Mouse (Mus musculus): ENCODE measurements around the gene Pdzrn3. TPM values are rescaled to one million over a fixed set of nuclear protein-coding genes. Genes with fewer than 3 reads are reported as not detected.
A peak's percentile ranks its signal among the peaks of the same experiment; 100 is the strongest.

Gene Pdzrn3
- polyA plus RNA-seq, 1 experiment from 2014 or later: 18.9 TPM

GRCm38 (mm10) chr6:101251160-101251559 lies 126.5 kb downstream of the Pdzrn3 start:
- Histone ChIP-seq H3K4me1 (ENCODE audit: control insufficient read depth, insufficient read depth, low read depth, low read length) (peaks cover 16% of the 10 kb centered on the region), H3K4me3 (ENCODE audit: low read length) (no peak overlapping the region), H3K4me2 (ENCODE audit: low read length) (no peak overlapping the region), H3K27me3 (replicated peaks; ENCODE audit: control insufficient read depth, insufficient read depth, low read length) (0 out of 2 replicates have a peak, but pooled peaks cover 2% of the 10 kb centered on the region), H3K27ac (ENCODE audit: low read depth, low read length) (no peak overlapping the region), H3K9ac (ENCODE audit: low read depth, low read length) (no peak overlapping the region), H3K9me3 (ENCODE audit: control insufficient read depth, low read length) (no peaks in the 10 kb centered on the region), H3K36me3 (ENCODE audit: control insufficient read depth, insufficient read depth, low read length) (no peaks in the 10 kb centered on the region)
- WGBS: 42% methylated on average over 5 of the region's 5 CpGs
- no peak; the same call in 1 of the 2 replicates for ATAC-seq

- Histone ChIP-seq H3K36me3 (ENCODE audit: control insufficient read depth, insufficient read depth, low read length) (no peaks in the 10 kb centered on the region), H3K4me3 (ENCODE audit: low read length) (no peak overlapping the region), H3K9ac (ENCODE audit: low read depth, low read length) (no peak overlapping the region), H3K4me2 (ENCODE audit: low read length) (no peak overlapping the region), H3K27ac (ENCODE audit: low read depth, low read length) (no peak overlapping the region), H3K4me1 (ENCODE audit: control insufficient read depth, insufficient read depth, low read depth, low read length) (no peaks in the 10 kb centered on the region), H3K27me3 (replicated peaks; ENCODE audit: control insufficient read depth, insufficient read depth, low read length) (no peaks in the 10 kb centered on the region), H3K9me3 (ENCODE audit: control insufficient read depth, low read length) (no peaks in the 10 kb centered on the region)
- no peak for ATAC-seq
- WGBS: 68% methylated on average over 4 of the region's 4 CpGs
Measured at GRCm38 (mm10) chr6:101246137-101246536, 131.6 kb downstream of the Pdzrn3 start.

- H3K4me2 ChIP-seq (ENCODE audit: low read length): no peak overlapping the region
- no peaks in the 10 kb centered on the region for H3K36me3 ChIP-seq (ENCODE audit: control insufficient read depth, insufficient read depth, low read length)
Measured at GRCm38 (mm10) chr6:101244355-101244754, 133.3 kb downstream of the Pdzrn3 start.

GRCm38 (mm10) chr6:101243189-101243815 lies 134.4 kb downstream of the Pdzrn3 start:
- Histone ChIP-seq H3K27me3 (replicated peaks; ENCODE audit: control insufficient read depth, insufficient read depth, low read length) (no peaks in the 10 kb centered on the region), H3K4me2 (ENCODE audit: low read length) (no peak overlapping the region), H3K36me3 (ENCODE audit: control insufficient read depth, insufficient read depth, low read length) (no peaks in the 10 kb centered on the region), H3K4me3 (ENCODE audit: low read length) (no peak overlapping the region), H3K27ac (ENCODE audit: low read depth, low read length) (no peak overlapping the region), H3K9me3 (ENCODE audit: control insufficient read depth, low read length) (no peaks in the 10 kb centered on the region), H3K9ac (ENCODE audit: low read depth, low read length) (no peak overlapping the region), H3K4me1 (ENCODE audit: control insufficient read depth, insufficient read depth, low read depth, low read length) (no peaks in the 10 kb centered on the region)
- 82% methylated on average over 7 of the region's 7 CpGs for WGBS
- no peak for ATAC-seq

More at GRCm38 (mm10) chr6:101244355-101244754, 133.3 kb downstream of the Pdzrn3 start:
- H3K27ac ChIP-seq (ENCODE audit: low read depth, low read length): no peak overlapping the region
- H3K9me3 ChIP-seq (ENCODE audit: control insufficient read depth, low read length): no peaks in the 10 kb centered on the region
- no peak overlapping the region for H3K9ac ChIP-seq (ENCODE audit: low read depth, low read length)
- ATAC-seq: no peak
- no peak overlapping the region for H3K4me3 ChIP-seq (ENCODE audit: low read length)
- no peaks in the 10 kb centered on the region for H3K4me1 ChIP-seq (ENCODE audit: control insufficient read depth, insufficient read depth, low read depth, low read length)
- no peaks in the 10 kb centered on the region for H3K27me3 ChIP-seq (replicated peaks; ENCODE audit: control insufficient read depth, insufficient read depth, low read length)
- 84% methylated on average over 3 of the region's 3 CpGs for WGBS

GRCm38 (mm10) chr6:101236641-101237246 lies 141.0 kb downstream of the Pdzrn3 start:
- no peak overlapping the region for H3K27ac ChIP-seq (ENCODE audit: low read depth, low read length)
- H3K27me3 ChIP-seq (replicated peaks; ENCODE audit: control insufficient read depth, insufficient read depth, low read length): no peaks in the 10 kb centered on the region
- no peak overlapping the region for H3K9ac ChIP-seq (ENCODE audit: low read depth, low read length)
- no peaks in the 10 kb centered on the region for H3K9me3 ChIP-seq (ENCODE audit: control insufficient read depth, low read length)
- ATAC-seq: no peak
- H3K4me2 ChIP-seq (ENCODE audit: low read length): no peak overlapping the region
- H3K4me3 ChIP-seq (ENCODE audit: low read length): no peak overlapping the region
- peaks cover 15% of the 10 kb centered on the region for H3K4me1 ChIP-seq (ENCODE audit: control insufficient read depth, insufficient read depth, low read depth, low read length)
- 16% methylated on average over 5 of the region's 5 CpGs for WGBS
- H3K36me3 ChIP-seq (ENCODE audit: control insufficient read depth, insufficient read depth, low read length): no peaks in the 10 kb centered on the region

- no peak overlapping the region for H3K9ac ChIP-seq (ENCODE audit: low read depth, low read length)
- H3K4me3 ChIP-seq (ENCODE audit: low read length): no peak overlapping the region
- no peak; the same call in 1 of the 2 replicates for ATAC-seq
- peaks cover 15% of the 10 kb centered on the region for H3K4me1 ChIP-seq (ENCODE audit: control insufficient read depth, insufficient read depth, low read depth, low read length)
- WGBS: 20% methylated on average over 7 of the region's 7 CpGs
- no peaks in the 10 kb centered on the region for H3K27me3 ChIP-seq (replicated peaks; ENCODE audit: control insufficient read depth, insufficient read depth, low read length)
- H3K9me3 ChIP-seq (ENCODE audit: control insufficient read depth, low read length): no peaks in the 10 kb centered on the region
- no peak overlapping the region for H3K4me2 ChIP-seq (ENCODE audit: low read length)
- no peak overlapping the region for H3K27ac ChIP-seq (ENCODE audit: low read depth, low read length)
- no peaks in the 10 kb centered on the region for H3K36me3 ChIP-seq (ENCODE audit: control insufficient read depth, insufficient read depth, low read length)
Measured at GRCm38 (mm10) chr6:101236230-101236629, 141.5 kb downstream of the Pdzrn3 start.

- WGBS: 25% methylated on average over 10 of the region's 10 CpGs
- H3K9ac ChIP-seq (ENCODE audit: low read depth, low read length): no peak overlapping the region
- no peaks in the 10 kb centered on the region for H3K27me3 ChIP-seq (replicated peaks; ENCODE audit: control insufficient read depth, insufficient read depth, low read length)
- no peak overlapping the region for H3K4me2 ChIP-seq (ENCODE audit: low read length)
- no peak overlapping the region for H3K4me3 ChIP-seq (ENCODE audit: low read length)
- H3K36me3 ChIP-seq (ENCODE audit: control insufficient read depth, insufficient read depth, low read length): no peaks in the 10 kb centered on the region
- no peak for ATAC-seq
- peaks cover 15% of the 10 kb centered on the region for H3K4me1 ChIP-seq (ENCODE audit: control insufficient read depth, insufficient read depth, low read depth, low read length)
- H3K9me3 ChIP-seq (ENCODE audit: control insufficient read depth, low read length): no peaks in the 10 kb centered on the region
- no peak overlapping the region for H3K27ac ChIP-seq (ENCODE audit: low read depth, low read length)
Measured at GRCm38 (mm10) chr6:101234349-101234748, 143.3 kb downstream of the Pdzrn3 start.

- H3K4me2 ChIP-seq (ENCODE audit: low read length): no peak overlapping the region
- no peaks in the 10 kb centered on the region for H3K9me3 ChIP-seq (ENCODE audit: control insufficient read depth, low read length)
- no peak overlapping the region for H3K4me3 ChIP-seq (ENCODE audit: low read length)
- ATAC-seq: peak; percentile 86
- peaks cover 15% of the 10 kb centered on the region for H3K4me1 ChIP-seq (ENCODE audit: control insufficient read depth, insufficient read depth, low read depth, low read length)
- 20% methylated on average over 6 of the region's 6 CpGs for WGBS
- H3K9ac ChIP-seq (ENCODE audit: low read depth, low read length): no peak overlapping the region
- no peak overlapping the region for H3K27ac ChIP-seq (ENCODE audit: low read depth, low read length)
- H3K36me3 ChIP-seq (ENCODE audit: control insufficient read depth, insufficient read depth, low read length): no peaks in the 10 kb centered on the region
- no peaks in the 10 kb centered on the region for H3K27me3 ChIP-seq (replicated peaks; ENCODE audit: control insufficient read depth, insufficient read depth, low read length)
Measured at GRCm38 (mm10) chr6:101233680-101234079, 144.0 kb downstream of the Pdzrn3 start.

GRCm38 (mm10) chr6:101227294-101227855 lies 150.3 kb downstream of the Pdzrn3 start:
- no peaks in the 10 kb centered on the region for H3K27me3 ChIP-seq (replicated peaks; ENCODE audit: control insufficient read depth, insufficient read depth, low read length)
- WGBS: 26% methylated on average over 8 of the region's 8 CpGs
- no peaks in the 10 kb centered on the region for H3K36me3 ChIP-seq (ENCODE audit: control insufficient read depth, insufficient read depth, low read length)
- H3K9me3 ChIP-seq (ENCODE audit: control insufficient read depth, low read length): no peaks in the 10 kb centered on the region
- H3K4me3 ChIP-seq (ENCODE audit: low read length): no peak overlapping the region
- no peak overlapping the region for H3K9ac ChIP-seq (ENCODE audit: low read depth, low read length)
- H3K4me2 ChIP-seq (ENCODE audit: low read length): no peak overlapping the region
- ATAC-seq: no peak
- H3K27ac ChIP-seq (ENCODE audit: low read depth, low read length): peak overlapping the region; percentile 48; the same call in 1 of the 2 replicates
- H3K4me1 ChIP-seq (ENCODE audit: control insufficient read depth, insufficient read depth, low read depth, low read length): peaks cover 5% of the 10 kb centered on the region; the same call in 1 of the 2 replicates
